Mouse (Mus musculus) heart, postnatal 0 days (tissue): ENCODE data around the gene Olfr549. TPM values are rescaled to one million over a fixed set of nuclear protein-coding genes. Genes with fewer than 3 reads are reported as not detected.

Experiments
- ATAC-seq: fragments of 200-750 bp; cut with Nextera tagmentation; 2 replicates; pipeline ENCODE4 v1.8.0; 2017; ENCODE audit warnings: low read depth, moderate number of reproducible peaks, moderate library complexity; ENCODE audit not compliant: insufficient read depth
- DNase-seq: peaks from one replicate; pipeline ENCODE4 v3.0.0-alpha.2; 2016; ENCODE audit warnings: low spot score
- H3K27ac ChIP-seq: fragments of 300-500 bp; sonication (generic); 2 replicates; pipeline ENCODE4 v1.5.1; 2014; ENCODE audit warnings: low read depth, mild to moderate bottlenecking
- H3K27me3 ChIP-seq: fragments of 300-500 bp; sonication (generic); 2 replicates; pipeline ENCODE4 v1.6.1; 2014; ENCODE audit warnings: low read length, mixed read lengths; ENCODE audit not compliant: control insufficient read depth, insufficient read depth
- H3K36me3 ChIP-seq: fragments of 300-500 bp; sonication (generic); replicated peaks from 2 replicates; pipeline ENCODE4 v1.6.1; 2014; ENCODE audit warnings: low read length, mixed read lengths; ENCODE audit not compliant: control insufficient read depth, insufficient read depth
- H3K4me1 ChIP-seq: fragments of 300-500 bp; sonication (generic); 2 replicates; pipeline ENCODE4 v1.6.1; 2014; ENCODE audit warnings: antibody characterized with exemption; ENCODE audit not compliant: control insufficient read depth, insufficient read depth
- H3K4me2 ChIP-seq: fragments of 300-500 bp; sonication (generic); 2 replicates; pipeline ENCODE4 v1.6.1; 2014; ENCODE audit warnings: low read depth, mild to moderate bottlenecking, low read length, moderate library complexity
- H3K4me3 ChIP-seq: fragments of 300-500 bp; sonication (generic); 2 replicates; pipeline ENCODE4 v1.5.1; 2014; ENCODE audit warnings: low read depth, low read length
- H3K9ac ChIP-seq: fragments of 300-500 bp; sonication (generic); replicated peaks from 2 replicates; pipeline ENCODE4 v1.6.1; 2014; ENCODE audit warnings: low read depth, low read length, mixed read lengths
- H3K9me3 ChIP-seq: fragments of 300-500 bp; sonication (generic); replicated peaks from 2 replicates; pipeline ENCODE4 v1.6.1; 2016; ENCODE audit warnings: low read length; ENCODE audit not compliant: control insufficient read depth
- CTCF ChIP-seq: IDR thresholded peaks from 2 replicates; pipeline ENCODE4 v1.5.1; 2016; ENCODE audit warnings: antibody characterized with exemption, control low read depth, low read depth
- EP300 ChIP-seq: IDR thresholded peaks from 2 replicates; pipeline ENCODE4 v1.6.1; 2016; ENCODE audit warnings: antibody characterized with exemption, low read depth
- WGBS: fragments of 180-500 bp; shearing (Covaris S2); extraction: QIAGEN DNeasy Blood & Tissue Kit; methylation state at CpG from one replicate; pipeline ENCODE4 v1.1.7; 2014; 5-methylcytosine and 5-hydroxymethylcytosine counted together
- polyA plus RNA-seq: library from polyadenylated mRNA; unstranded; fragments of >200 nt; fragmentation: Nextera tagmentation; extraction: Ambion mirVana; gene quantifications from 2 replicates; pipeline ENCODE4 v1.2.1, GENCODE M21; 2015
- total RNA-seq: library from RNA; depleted of rRNA; stranded (reverse); fragments of >200 nt; gene quantifications from 2 replicates; pipeline ENCODE4 v1.2.3, GENCODE M21; 2014; ENCODE audit warnings: low replicate concordance

The Olfr549 gene
- total and polyA plus RNA-seq, 2 experiments from 2014 or later, result not detected

- 86% methylated on average over 10 of the region's 10 CpGs for WGBS
- TF ChIP-seq CTCF (no peak), EP300 (no peak)
- no peak for ATAC-seq
- peaks cover 17% of the 10 kb centered on the region for H3K27me3 ChIP-seq
- H3K9ac ChIP-seq, result no peak overlapping the region
- no peaks in the 10 kb centered on the region for H3K9me3 ChIP-seq
- no peak overlapping the region for H3K4me2 ChIP-seq
- no peak for DNase-seq
- no peaks in the 10 kb centered on the region for H3K4me1 ChIP-seq
- H3K27ac ChIP-seq, result no peak overlapping the region
- H3K4me3 ChIP-seq, result no peak overlapping the region
- no peaks in the 10 kb centered on the region for H3K36me3 ChIP-seq
Measured at GRCm38 (mm10) chr7:102511927-102512326, 37.7 kb upstream of the Olfr549 start.

- Histone ChIP-seq H3K9ac (peak overlapping the region; percentile 57), H3K27ac (no peak overlapping the region), H3K27me3 (peaks cover 17% of the 10 kb centered on the region), H3K4me3 (peak overlapping the region; percentile 50), H3K4me1 (no peaks in the 10 kb centered on the region), H3K36me3 (no peaks in the 10 kb centered on the region), H3K4me2 (peak overlapping the region; percentile 96), H3K9me3 (no peaks in the 10 kb centered on the region)
- ATAC-seq, result peak; percentile 89
- peak; percentile 69 for DNase-seq
- TF ChIP-seq CTCF, result peak; percentile 83
- no peak for TF ChIP-seq EP300
- 1% methylated on average over 54 of the region's 54 CpGs for WGBS
Measured at GRCm38 (mm10) chr7:102512814-102513435, 36.7 kb upstream of the Olfr549 start.

DNA sequence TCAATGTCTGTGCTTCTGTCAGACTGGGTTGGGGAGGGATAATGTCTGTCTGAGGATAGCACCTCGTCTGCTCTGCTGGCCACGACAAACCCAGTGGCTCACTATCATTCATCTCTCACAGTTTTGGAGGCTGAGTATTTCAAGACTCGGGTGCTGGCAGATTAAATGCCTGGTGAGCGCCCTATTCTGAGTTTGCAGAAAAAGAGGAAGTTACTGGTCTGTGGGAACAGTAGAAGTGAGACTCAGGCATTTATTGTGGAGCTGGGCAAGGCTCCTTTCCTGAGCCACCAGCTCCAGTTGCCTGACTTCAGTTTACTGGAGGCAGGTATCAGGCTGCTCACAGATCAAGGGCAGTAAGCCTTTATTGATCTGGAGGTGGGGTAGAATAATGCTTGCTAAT is 35.5 kb upstream of the Olfr549 start:
- no peak overlapping the region for H3K27ac ChIP-seq
- H3K9me3 ChIP-seq, result no peaks in the 10 kb centered on the region
- H3K9ac ChIP-seq, result no peak overlapping the region
- no peak overlapping the region for H3K4me3 ChIP-seq
- H3K4me2 ChIP-seq, result no peak overlapping the region
- peaks cover 17% of the 10 kb centered on the region for H3K27me3 ChIP-seq
- TF ChIP-seq EP300, result no peak
- no peak for TF ChIP-seq CTCF
- DNase-seq, result no peak
- H3K4me1 ChIP-seq, result no peaks in the 10 kb centered on the region
- no peak for ATAC-seq
- H3K36me3 ChIP-seq, result no peaks in the 10 kb centered on the region
- WGBS, result 51% methylated on average over 4 of the region's 4 CpGs

GRCm38 (mm10) chr7:102516261-102517050 is 33.2 kb upstream of the Olfr549 start:
- peak; percentile 18 for DNase-seq

DNA sequence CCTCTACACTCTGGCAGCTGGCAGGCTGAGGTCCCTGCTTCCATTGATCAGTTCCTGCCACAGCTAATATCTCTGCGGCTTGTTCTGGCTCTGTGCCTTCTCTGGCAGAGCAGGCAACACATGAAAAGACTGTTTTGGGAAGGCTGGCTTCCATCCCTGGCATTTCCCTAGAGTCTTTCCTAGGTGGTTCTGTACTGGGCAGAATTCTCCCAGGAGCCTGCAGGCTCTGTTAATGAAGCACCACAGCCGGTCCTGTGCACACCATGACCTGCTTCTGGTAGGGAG is 32.7 kb upstream of the Olfr549 start:
- DNase-seq, result no peak
- H3K4me2 ChIP-seq, result no peak overlapping the region
- peaks cover 17% of the 10 kb centered on the region for H3K27me3 ChIP-seq
- H3K36me3 ChIP-seq, result no peaks in the 10 kb centered on the region
- TF ChIP-seq EP300, result no peak
- TF ChIP-seq CTCF, result no peak
- H3K9me3 ChIP-seq, result no peaks in the 10 kb centered on the region
- no peaks in the 10 kb centered on the region for H3K4me1 ChIP-seq
- no peak overlapping the region for H3K27ac ChIP-seq
- 54% methylated on average over 2 of the region's 2 CpGs for WGBS
- H3K4me3 ChIP-seq, result no peak overlapping the region
- H3K9ac ChIP-seq, result no peak overlapping the region
- ATAC-seq, result no peak

More at GRCm38 (mm10) chr7:102516261-102517050, 33.2 kb upstream of the Olfr549 start:
- Histone ChIP-seq H3K9ac (no peak overlapping the region), H3K4me2 (no peak overlapping the region), H3K4me1 (no peaks in the 10 kb centered on the region), H3K9me3 (no peaks in the 10 kb centered on the region), H3K27ac (no peak overlapping the region), H3K4me3 (no peak overlapping the region), H3K27me3 (peaks cover 17% of the 10 kb centered on the region), H3K36me3 (no peaks in the 10 kb centered on the region)
- TF ChIP-seq CTCF (no peak), EP300 (no peak)
- WGBS, result 33% methylated on average over 10 of the region's 10 CpGs
- peak; percentile 31; the same call in 1 of the 2 replicates for ATAC-seq

DNA sequence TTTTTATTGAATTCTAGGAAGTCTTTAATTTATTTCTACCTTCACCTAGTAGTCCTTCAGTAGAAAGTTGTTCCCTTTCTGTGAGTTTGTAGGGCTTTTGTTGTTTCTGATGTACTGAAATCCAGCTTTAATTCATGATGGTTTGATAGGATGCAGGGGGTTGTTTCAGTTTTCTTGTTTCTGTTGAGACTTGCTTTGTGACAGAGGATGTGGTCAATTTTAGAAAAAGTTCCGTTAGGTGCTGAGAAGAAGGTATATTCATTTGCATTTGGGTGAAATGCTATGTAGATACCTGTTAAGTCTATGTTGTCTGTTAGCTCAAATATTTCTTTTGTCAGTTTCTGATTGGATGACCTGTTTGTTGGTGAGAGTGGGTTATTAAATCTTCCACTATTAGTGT is 20.6 kb upstream of the Olfr549 start:
- Histone ChIP-seq H3K9ac (no peak overlapping the region), H3K9me3 (no peaks in the 10 kb centered on the region), H3K27me3 (no peaks in the 10 kb centered on the region), H3K4me3 (no peak overlapping the region), H3K36me3 (no peaks in the 10 kb centered on the region), H3K27ac (no peak overlapping the region), H3K4me2 (no peak overlapping the region), H3K4me1 (no peaks in the 10 kb centered on the region)
- no peak for DNase-seq
- WGBS, result 69% methylated on average over 1 of the region's 1 CpGs
- TF ChIP-seq EP300 (no peak), CTCF (no peak)
- no peak for ATAC-seq
